Mouse (Mus musculus) spleen, adult 2 months (tissue): Measurements from ENCODE around the gene Jakmip3.

Source experiments
- CTCF ChIP-seq: fragments of 200-500 bp; IDR thresholded peaks from 2 replicates; pipeline ENCODE4 v1.5.1; 2011; ENCODE audit warnings: mild to moderate bottlenecking, inconsistent platforms; ENCODE audit not compliant: insufficient read depth, insufficient read length, insufficient replicate concordance; ENCODE audit errors: extremely low read depth
- POLR2A ChIP-seq: fragments of 200-500 bp; IDR thresholded peaks from 2 replicates; pipeline ENCODE4 v1.6.1; 2011; ENCODE audit warnings: low read depth, low read length, inconsistent platforms

- TF ChIP-seq POLR2A (no peak), CTCF (no peak)
Observed at GRCm38 (mm10) chr7:138968010-138968620, 27.6 kb downstream of the Jakmip3 start.
